Mouse (Mus musculus): ENCODE data around the gene Kcne1.

GRCm38 (mm10) chr16:92355982-92356381 lies 3.3 kb downstream of the Kcne1 start:
- TF ChIP-seq POLR2A (IDR thresholded peaks at IDR 0.05; ENCODE audit: low read depth, low read length) (no peak), CTCF (IDR thresholded peaks at IDR 0.05; ENCODE audit: extremely low read depth, insufficient read length, insufficient replicate concordance, low read depth, low read length) (no peak)
